Mouse (Mus musculus): ENCODE measurements around the gene Zfp398.

DNA sequence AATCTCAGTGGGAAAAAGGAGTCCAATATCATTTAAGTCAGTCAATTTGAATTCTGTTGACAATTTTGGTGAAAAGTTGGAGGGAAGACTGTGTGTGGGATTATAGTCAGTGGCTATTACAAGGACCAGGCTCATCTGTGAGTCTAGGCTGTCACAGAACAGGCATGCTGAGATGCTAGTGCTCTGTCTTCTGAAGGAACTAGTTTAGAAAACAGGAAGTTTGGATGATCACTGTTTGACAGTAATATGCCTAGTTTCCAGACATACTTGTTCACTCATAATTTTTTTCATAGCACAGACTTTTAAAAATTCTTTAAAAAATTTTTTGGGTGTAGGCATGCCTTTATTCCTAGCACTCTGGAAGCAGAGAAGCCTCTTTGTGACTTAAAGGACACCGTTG, 5.6 kb downstream of the Zfp398 start:
- TF ChIP-seq CTCF (IDR thresholded peaks at IDR 0.05; ENCODE audit: control insufficient read depth, insufficient read depth, insufficient replicate concordance, low read depth, low read length) (no peak), POLR2A (IDR thresholded peaks at IDR 0.05; ENCODE audit: control insufficient read depth, low read depth, low read length) (no peak)
